Mouse (Mus musculus) small intestine, adult 2 months (tissue): Measurements from ENCODE around the gene Gm7030. TPM values are rescaled to one million over a fixed set of nuclear protein-coding genes. Genes with fewer than 3 reads are reported as not detected.
A peak's percentile ranks its signal among the peaks of the same experiment; 100 is the strongest.
"Not testable (repeated sequence)": the region's sequence is repeated elsewhere in the genome, so short reads cannot be mapped to it uniquely, and the experiment has no call there.

Source experiments
- H3K27ac ChIP-seq: fragments of 200-500 bp; 2 replicates; pipeline ENCODE4 v1.5.1; 2012; ENCODE audit warnings: low read depth, low read length, control low read depth, inconsistent platforms; ENCODE audit not compliant: insufficient read depth
- H3K27me3 ChIP-seq: fragments of 200-500 bp; 2 replicates; pipeline ENCODE4 v1.6.1; 2012; ENCODE audit warnings: mild to moderate bottlenecking, moderate library complexity, low read length, inconsistent platforms; ENCODE audit not compliant: control insufficient read depth, insufficient read depth
- H3K36me3 ChIP-seq: fragments of 200-500 bp; 2 replicates; pipeline ENCODE4 v1.6.1; 2012; ENCODE audit warnings: mild to moderate bottlenecking, low read length, control low read depth, inconsistent platforms; ENCODE audit not compliant: control insufficient read depth, insufficient read depth
- H3K4me1 ChIP-seq: fragments of 200-500 bp; 2 replicates; pipeline ENCODE4 v1.6.1; 2012; ENCODE audit warnings: low read length, inconsistent platforms, mixed read lengths; ENCODE audit not compliant: control insufficient read depth, insufficient read depth, insufficient read length
- H3K4me3 ChIP-seq: fragments of 200-500 bp; 2 replicates; pipeline ENCODE4 v1.5.1; 2012; ENCODE audit warnings: low read depth, mild to moderate bottlenecking, control low read depth, inconsistent platforms, low read length, moderate library complexity
- CTCF ChIP-seq: fragments of 200-500 bp; IDR thresholded peaks from 2 replicates; pipeline ENCODE4 v1.5.1; 2012; ENCODE audit warnings: low read depth, mild to moderate bottlenecking, control low read depth, inconsistent platforms, low read length, moderate library complexity, mixed read lengths; ENCODE audit not compliant: insufficient replicate concordance, insufficient read length; ENCODE audit errors: extremely low read depth
- POLR2A ChIP-seq: fragments of 200-500 bp; IDR thresholded peaks from 2 replicates; pipeline ENCODE4 v1.6.1; 2012; ENCODE audit warnings: low read depth, mild to moderate bottlenecking, control low read depth, inconsistent platforms, low read length, moderate library complexity
- WGBS: fragments of 180-500 bp; shearing (Covaris S2); methylation state at CpG from one replicate; pipeline ENCODE4 v1.1.7; 2018; 5-methylcytosine and 5-hydroxymethylcytosine counted together
- polyA plus RNA-seq: library from polyadenylated mRNA; depleted of rRNA; stranded (reverse); fragments of >200 nt; gene quantifications from 2 replicates; pipeline ENCODE4 v1.2.3, GENCODE M21; 2012

Gm7030 gene
- polyA plus RNA-seq, 1 experiment: 88.2 TPM

DNA sequence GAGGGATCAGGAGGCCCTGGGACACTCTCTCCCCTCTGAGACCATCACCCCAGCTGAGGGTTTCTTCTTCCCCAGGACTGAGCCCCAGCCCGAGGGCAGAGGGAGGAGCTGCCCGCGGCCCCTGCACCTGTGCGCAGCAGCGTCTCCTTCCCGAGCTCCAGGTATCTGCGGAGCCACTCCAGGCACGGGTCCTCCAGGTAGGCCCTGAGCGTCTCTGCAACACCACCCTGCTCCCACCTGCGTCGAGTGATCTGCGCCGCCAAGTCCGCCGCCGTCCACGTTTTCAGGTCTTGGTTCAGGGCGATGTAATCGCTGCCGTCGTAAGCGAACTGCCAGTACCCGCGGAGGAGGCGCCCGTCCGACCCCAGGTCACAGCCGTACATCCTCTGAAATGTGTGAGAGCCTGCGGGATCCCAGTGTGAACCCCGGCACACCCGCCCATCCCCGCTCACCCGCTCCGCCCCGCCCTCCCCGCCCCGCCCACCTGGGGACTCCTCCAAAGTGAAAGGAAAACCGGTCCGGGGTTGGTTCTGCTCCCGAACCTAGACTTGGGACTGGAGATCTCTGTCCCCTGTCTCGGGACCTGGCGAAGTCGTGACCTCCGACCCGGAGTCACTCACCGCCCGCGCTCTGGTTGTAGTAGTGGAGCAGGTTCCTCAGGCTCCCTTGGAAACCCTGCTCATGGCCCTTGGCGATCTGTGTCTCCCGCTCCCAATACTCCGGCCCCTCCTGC lies 38.2 kb upstream of the Gm7030 start:
- peak overlapping the region; percentile 83 for H3K27ac ChIP-seq
- peaks cover 10% of the 10 kb centered on the region for H3K36me3 ChIP-seq
- 4% methylated on average over 51 of the region's 51 CpGs for WGBS
- no peak; the same call in 1 of the 2 replicates for TF ChIP-seq POLR2A
- TF ChIP-seq CTCF: no peak
- peaks cover 4% of the 10 kb centered on the region; the same call in 1 of the 2 replicates for H3K27me3 ChIP-seq
- H3K4me3 ChIP-seq: peak overlapping the region; percentile 70
- H3K4me1 ChIP-seq: no peaks in the 10 kb centered on the region; the same call in 1 of the 2 replicates

DNA sequence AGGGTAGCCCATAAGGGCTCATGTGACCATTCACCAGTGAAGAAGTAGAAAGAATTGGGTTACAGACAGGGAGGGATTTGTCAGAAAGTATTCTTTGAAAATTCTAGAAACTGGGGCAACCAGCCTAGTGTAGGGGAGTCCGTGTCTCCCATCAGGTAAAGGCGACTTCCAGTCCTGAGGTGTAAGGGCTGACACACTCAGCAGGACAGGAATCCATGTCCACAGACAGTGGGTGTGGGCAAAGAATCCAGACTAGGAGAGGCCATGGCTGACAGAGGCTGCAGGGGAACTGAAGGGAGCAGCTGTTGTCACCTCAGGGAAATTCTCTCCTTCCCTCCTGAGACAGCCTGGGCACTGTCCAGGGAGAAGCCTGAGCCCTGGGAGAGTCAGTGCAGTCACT lies 37.7 kb upstream of the Gm7030 start:
- H3K4me3 ChIP-seq: peak overlapping the region; percentile 70
- H3K27me3 ChIP-seq, H3K36me3 ChIP-seq, H3K4me1 ChIP-seq, H3K27ac ChIP-seq: not testable (repeated sequence)
- 77% methylated on average over 2 of the region's 2 CpGs for WGBS

DNA sequence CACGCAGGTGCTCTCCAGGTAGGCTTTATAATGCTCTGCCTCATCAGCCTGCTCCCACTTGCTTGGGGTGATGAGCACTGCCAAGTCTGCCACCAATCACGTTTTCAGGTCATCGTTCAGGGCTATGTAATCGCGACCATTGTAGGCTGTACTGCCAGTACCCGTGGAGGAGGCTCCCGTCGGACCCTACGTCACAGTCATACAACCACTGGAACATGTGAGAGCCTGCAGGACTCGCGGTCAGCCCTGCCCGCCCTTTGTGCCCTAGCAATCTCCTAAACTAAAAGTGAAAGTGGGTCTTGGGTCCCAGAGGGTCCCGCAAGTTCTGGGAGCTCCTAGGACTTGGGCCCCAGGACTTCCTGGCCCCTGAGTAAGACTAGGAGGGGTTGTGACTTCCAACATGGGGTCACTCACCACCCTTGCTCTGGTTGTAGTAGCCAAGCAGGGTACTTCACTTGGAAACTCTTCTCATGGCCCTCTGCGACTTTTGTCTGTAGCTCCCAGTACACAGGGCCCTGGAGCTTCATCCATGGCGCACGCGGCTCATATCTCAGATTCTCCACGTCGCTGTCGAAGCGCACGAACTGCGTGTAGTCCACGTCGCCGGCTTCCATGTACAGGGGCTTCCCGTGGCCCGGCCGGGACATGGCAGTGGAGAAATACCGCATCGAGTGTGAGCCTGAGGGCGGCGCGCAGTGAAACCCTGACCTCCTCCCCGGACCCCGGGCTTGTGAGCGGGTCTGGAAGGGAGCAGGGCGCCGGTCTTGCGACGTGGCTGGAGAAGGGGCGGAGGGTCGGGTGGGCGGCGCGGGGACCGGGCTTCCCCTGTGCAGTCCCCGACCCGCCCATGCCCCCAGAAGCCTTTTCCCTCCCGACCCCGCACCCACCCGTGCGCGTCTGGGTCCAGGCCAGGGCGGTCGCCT lies 32.2 kb upstream of the Gm7030 start:
- TF ChIP-seq CTCF: no peak
- no peak for TF ChIP-seq POLR2A
- WGBS: 6% methylated on average over 56 of the region's 56 CpGs
- H3K4me3 ChIP-seq: peak overlapping the region; percentile 63
- peak overlapping the region; percentile 56; the same call in 1 of the 2 replicates for H3K27ac ChIP-seq
- peaks cover 5% of the 10 kb centered on the region for H3K27me3 ChIP-seq
- peaks cover 10% of the 10 kb centered on the region for H3K36me3 ChIP-seq
- peaks cover 13% of the 10 kb centered on the region for H3K4me1 ChIP-seq

DNA sequence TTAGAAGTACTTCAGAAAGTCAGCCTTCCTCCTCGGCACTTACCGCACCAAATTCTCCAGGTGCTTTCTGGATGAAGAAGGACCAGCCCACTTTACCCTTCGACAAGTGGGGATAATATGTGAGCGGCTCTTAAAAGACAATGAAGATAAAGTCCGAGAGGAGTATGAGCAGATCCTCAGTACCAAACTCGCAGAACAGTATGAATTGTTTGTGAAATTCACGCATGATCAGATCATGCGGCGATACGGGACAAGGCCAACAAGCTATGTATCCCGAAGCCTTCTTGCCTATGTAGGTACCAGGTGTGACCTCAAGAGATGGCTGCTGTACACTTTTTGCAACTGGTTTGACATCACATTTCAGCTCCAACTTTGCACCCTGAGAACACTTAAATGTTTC lies 29.0 kb upstream of the Gm7030 start:
- H3K27me3 ChIP-seq, H3K36me3 ChIP-seq, H3K27ac ChIP-seq: not testable (repeated sequence)
- peak overlapping the region; percentile 52; the same call in 1 of the 2 replicates for H3K4me3 ChIP-seq
- WGBS: 29% methylated on average over 11 of the region's 11 CpGs
- H3K4me1 ChIP-seq: peaks cover 17% of the 10 kb centered on the region

DNA sequence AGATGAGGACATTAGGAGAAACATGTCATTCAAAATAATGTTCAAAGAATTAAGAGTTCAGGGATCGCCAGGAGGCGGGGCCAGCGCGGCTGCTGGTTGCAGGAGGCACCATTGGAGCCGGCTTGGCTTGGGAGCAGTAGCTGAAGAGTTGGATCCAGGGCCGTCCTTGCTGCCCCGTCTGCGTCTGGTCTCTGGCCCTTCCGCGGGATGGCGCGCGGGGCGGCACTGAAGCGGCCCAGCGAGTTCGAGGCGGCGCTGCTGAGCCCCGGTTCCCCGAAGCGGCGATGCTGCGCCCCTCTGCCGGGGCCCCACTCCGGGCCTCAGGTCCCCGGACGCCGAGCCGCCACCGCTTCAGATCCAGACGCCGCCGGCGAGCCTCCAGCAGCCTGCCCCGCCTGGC lies 28.6 kb upstream of the Gm7030 start:
- not testable (repeated sequence) for H3K27ac ChIP-seq, H3K27me3 ChIP-seq, H3K36me3 ChIP-seq
- peak overlapping the region; percentile 52 for H3K4me3 ChIP-seq
- WGBS: 1% methylated on average over 36 of the region's 36 CpGs
- peaks cover 17% of the 10 kb centered on the region for H3K4me1 ChIP-seq

DNA sequence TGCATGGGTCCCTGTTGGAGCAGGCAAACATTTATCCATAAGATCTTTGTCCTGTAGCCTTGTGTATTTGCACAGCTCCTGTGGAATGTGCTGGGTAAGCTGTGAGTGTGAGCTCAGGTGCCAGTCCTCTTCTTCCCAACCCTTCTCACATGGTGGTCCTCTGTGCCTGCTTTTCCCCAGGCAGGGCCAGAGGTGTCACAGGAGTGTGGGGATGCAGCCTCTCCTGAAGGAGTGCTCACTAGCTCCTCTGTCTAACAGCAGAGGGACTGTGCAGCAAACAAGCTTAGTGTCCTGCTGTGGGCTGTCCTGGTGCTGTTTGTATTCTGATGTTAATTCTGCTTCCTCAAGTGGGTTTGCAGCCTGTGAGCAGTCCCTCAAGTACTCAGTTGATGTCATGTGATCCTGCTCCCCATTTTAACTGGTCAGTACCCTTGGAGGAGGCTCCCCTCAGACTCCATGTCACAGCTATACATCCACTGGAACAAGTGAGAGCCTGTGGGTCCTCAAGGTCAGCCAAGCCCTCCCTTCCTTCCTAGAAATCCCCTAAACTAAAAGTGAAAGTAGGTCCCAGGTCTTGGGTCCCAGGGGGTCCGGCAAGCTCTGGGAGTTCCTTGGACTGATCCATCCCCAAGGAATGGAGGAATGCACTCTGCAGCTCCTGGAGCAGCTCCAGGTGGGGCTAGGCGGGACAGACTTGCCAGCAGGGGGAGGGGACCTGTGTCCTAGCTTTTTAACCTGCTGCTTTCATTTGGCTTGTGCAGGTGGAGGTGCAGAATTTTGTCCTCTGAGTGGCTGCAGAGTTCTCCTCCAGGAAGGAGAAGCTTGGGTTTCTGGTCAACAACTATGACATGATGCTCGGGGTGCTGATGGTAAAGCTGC lies 25.3 kb upstream of the Gm7030 start:
- WGBS: 30% methylated on average over 3 of the region's 3 CpGs
- no peaks in the 10 kb centered on the region; the same call in 1 of the 2 replicates for H3K27me3 ChIP-seq
- no peaks in the 10 kb centered on the region for H3K36me3 ChIP-seq
- TF ChIP-seq CTCF (no peak), POLR2A (no peak)
- H3K4me1 ChIP-seq: peaks cover 8% of the 10 kb centered on the region; the same call in 1 of the 2 replicates
- H3K27ac ChIP-seq: no peak overlapping the region
- no peak overlapping the region for H3K4me3 ChIP-seq

DNA sequence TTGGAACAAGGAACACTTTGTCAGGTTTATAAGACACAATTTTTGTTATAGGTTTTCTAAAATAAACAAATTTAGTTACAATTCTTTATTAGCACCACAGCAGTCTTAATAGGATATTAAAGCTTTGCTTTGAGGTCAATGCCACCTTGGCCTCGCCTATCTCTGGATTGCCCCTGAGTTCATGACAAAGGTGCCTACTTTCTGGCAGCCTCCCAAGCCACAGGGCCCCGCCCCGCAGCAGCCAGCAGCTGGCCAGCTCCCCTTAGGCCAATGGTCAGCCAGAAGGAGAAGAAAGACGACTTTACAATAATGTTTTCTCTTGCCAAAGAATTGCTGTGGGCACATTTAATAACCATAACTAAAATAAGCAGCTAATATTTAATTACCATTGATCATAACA lies 22.0 kb upstream of the Gm7030 start:
- not testable (repeated sequence) for H3K36me3 ChIP-seq, H3K4me3 ChIP-seq, H3K4me1 ChIP-seq, H3K27me3 ChIP-seq, H3K27ac ChIP-seq
- WGBS: 21% methylated on average over 4 of the region's 4 CpGs

DNA sequence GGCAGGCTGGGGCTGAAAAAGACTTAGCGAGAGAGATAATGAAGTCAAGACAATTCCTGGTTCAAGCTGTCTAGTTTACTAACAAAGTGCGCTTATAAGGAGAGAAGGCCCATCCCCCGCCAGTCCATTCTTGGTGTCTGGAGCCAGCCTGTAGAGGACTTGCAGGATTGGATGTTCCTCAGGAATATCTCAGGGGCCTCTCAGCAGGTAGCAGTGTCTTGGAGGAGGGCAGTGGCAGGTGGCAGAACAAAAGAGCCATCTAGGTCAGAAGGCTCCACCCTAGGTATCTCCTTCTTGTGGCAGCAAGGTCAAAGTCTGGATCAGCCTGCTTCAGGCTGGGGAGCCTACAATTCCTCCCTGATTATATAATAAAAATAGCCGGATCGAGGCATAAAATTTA lies 19.2 kb upstream of the Gm7030 start:
- Histone ChIP-seq H3K4me1 (peaks cover 13% of the 10 kb centered on the region; the same call in 1 of the 2 replicates), H3K27ac (peak overlapping the region; percentile 92)
- H3K36me3 ChIP-seq, H3K27me3 ChIP-seq, H3K4me3 ChIP-seq: not testable (repeated sequence)
- WGBS: 42% methylated on average over 5 of the region's 5 CpGs

DNA sequence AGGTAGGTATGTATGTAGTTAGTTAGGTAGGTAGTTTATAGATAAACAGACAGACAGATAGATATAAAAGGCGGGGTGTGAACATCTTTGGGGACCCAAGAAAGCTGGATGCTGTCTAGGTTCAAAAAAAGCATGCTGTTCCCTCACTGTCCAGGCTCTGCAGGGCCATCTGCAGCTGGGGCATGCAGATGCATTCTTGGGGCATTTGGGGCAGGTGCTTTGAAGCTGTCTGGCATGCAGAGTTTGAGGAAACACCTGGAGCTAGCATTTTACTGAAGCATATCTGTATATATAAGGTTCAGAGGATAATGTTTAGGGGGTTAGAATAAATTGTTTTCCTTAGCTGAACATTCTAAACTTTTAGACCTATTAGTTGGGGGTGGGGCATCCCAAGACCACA lies 17.7 kb upstream of the Gm7030 start:
- not testable (repeated sequence) for H3K27me3 ChIP-seq, H3K4me3 ChIP-seq, H3K27ac ChIP-seq, H3K36me3 ChIP-seq
- peaks cover 13% of the 10 kb centered on the region; the same call in 1 of the 2 replicates for H3K4me1 ChIP-seq
- WGBS: 91% methylated on average over 1 of the region's 1 CpGs
